Mouse (Mus musculus) MN1 (cell line): ENCODE measurements around the gene Treh.
"Not testable (repeated sequence)": the region's sequence is repeated elsewhere in the genome, so short reads cannot be mapped to it uniquely, and the experiment has no call there.

Source experiments
- DNase-seq: peaks from one replicate; pipeline ENCODE4 v3.0.0-alpha.2; 2016; ENCODE audit warnings: low spot score

The Treh gene

DNA sequence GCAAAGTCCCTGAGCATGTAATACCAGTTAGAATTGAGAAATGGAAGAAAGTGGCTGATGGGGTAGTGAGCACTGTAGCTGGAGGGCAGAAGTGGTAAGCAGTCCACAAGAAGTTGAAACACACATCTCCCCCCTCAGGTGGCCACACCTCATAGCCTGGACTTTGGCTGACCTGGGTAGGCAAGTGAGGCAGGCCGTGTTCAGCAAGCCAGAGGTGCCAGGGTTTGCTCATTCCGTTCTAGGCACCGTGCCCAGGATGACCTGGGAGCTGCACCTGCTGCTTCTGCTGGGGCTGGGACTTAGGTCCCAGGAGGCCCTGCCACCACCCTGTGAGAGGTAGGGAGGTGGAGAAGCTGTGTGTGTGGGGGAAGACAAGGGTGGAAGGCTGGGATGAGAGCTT lies at the start of gene Treh:
Gene Treh, plus strand, starts transcription at position 229 of the 400 bp plus-strand sequence.
- DNase-seq: no peak

DNA sequence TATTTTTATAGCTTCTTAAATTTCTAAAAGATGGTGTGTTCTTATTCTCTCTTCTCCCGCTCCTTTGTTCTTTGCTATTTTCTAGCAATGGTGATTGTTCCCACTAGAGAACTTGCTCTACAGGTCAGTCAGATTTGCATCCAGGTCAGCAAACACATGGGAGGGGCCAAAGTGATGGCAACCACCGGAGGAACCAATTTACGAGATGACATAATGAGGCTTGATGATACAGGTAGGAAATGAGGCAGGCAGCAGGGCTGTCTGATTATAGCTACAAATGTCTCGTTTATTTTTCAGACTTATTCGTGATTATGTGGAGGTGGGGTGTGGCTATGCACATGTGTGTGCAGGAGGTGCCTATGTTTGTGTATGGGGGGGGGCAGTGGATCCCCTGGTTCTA lies 48.6 kb upstream of the Treh start:
- DNase-seq: no peak

- DNase-seq: peak; percentile 15
Observed at GRCm38 (mm10) chr9:44626268-44626667, 46.8 kb upstream of the Treh start.

GRCm38 (mm10) chr9:44637551-44638169 lies 35.4 kb upstream of the Treh start:
- DNase-seq: peak; percentile 89

- DNase-seq: not testable (repeated sequence)
Observed at GRCm38 (mm10) chr9:44638726-44639125, 34.3 kb upstream of the Treh start.

DNA sequence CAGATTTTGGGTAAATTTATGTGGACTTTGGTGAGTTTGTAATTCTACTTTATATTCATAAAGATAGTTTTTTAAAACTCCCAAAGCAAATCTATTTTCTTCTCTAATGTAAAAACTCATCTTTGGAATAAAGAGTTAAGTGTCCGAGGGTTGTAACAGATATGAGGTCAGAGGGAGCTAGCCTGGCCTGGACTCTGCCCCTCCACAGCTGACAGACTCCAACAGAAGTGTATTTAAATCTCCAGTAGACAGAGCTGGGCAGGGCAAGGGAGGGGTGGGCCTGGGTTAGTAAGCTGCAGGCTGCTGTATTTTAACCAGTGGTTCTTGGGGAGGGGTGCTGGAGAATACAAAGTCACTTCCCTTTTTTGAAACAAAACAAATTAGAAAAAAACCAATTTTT lies 33.0 kb upstream of the Treh start:
- not testable (repeated sequence) for DNase-seq

DNA sequence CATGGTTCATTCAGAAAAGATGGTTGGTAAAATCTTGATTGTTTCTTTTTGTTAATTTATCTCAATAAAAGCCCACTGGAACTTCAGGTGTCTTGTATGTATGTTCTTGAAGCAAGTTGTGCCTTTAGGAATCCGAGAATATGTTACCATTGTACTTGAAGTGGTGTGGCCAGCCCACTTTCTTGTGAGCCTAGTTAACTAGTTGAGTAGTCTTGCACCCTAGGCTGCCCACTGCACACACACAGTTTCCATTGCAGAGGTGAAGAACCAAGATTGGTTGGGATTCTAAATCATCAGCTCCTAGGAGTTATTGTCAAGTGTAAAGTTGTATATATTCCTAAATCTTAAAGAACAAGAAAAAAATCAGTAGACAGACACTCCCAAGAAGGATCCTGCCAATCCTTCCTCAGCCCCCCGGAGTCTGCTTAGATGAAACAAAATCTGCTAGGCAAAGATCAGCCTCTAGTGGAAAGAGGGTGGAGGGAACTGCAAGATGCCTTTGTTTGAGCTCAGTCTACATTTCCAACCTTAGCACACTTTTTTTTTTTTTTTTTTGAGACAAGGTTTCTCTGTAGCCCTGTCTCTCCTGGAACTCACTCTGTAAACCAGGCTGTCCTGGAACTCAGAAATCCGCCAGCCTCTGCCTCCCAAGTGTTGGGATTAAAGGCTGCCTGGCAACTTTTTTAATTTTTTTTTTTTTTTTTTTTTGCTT lies 32.2 kb upstream of the Treh start:
- no peak for DNase-seq

- no peak for DNase-seq
Observed at GRCm38 (mm10) chr9:44641616-44642015, 31.4 kb upstream of the Treh start.

DNA sequence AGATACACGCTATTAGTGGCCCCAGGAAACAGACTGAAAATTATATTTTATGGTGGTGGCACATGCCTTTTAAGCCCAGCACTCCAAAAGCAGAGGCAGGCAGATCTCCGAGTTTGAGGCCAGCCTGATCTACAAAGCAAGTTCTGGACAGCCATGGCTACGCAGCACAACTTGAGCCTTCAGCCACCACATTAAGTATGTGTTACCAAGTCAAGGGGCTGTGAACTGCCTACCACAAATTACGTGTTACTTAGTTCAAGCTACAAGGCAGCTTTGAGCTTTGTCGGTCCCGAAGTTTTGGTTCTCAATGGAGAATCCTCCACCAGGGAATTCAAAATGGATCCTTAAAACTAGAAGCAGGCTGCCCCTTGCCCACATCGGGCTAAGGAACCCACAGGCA lies 29.9 kb upstream of the Treh start:
- no peak for DNase-seq

DNA sequence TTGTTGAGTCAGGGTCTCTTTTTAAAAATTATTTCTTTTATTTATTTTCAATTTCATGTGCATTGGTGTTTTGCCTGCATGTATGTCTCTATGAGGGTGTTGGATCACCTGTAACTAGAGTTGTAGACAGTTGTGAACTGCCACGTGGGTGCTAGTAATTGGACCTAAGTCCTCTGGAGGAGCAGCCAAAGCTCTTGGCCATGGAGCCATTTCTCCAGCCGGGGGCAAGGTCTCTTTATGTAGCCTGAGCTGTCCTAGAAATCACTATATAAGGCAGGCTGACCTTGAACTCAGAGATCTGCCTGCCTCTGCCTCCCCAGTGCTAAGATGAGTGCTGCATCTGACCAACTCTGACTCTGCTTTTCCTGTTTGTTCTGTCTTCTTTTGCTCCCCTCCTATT lies 28.8 kb upstream of the Treh start:
- DNase-seq: no peak

DNA sequence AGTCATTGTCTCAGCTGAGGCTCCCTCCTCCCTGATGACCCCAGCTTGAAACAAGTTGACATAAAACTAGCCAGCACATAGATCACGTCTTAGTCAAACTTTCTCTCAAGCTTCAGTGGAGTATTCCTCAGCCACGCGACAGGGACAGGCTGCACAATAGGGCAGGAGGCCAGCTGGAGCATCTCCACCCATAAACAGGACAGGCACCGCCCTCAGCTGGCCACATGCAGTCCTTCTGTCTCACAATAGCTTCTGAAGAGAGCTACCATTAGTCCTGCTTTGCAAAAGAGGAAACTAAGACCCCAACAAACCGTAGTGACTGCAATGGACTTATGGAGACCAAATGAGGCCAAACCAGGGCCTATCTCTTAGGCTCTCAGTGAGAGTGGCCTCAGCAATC lies 27.6 kb upstream of the Treh start:
- DNase-seq: peak; percentile 28

- DNase-seq: peak; percentile 38
Observed at GRCm38 (mm10) chr9:44645924-44646323, 27.1 kb upstream of the Treh start.

DNA sequence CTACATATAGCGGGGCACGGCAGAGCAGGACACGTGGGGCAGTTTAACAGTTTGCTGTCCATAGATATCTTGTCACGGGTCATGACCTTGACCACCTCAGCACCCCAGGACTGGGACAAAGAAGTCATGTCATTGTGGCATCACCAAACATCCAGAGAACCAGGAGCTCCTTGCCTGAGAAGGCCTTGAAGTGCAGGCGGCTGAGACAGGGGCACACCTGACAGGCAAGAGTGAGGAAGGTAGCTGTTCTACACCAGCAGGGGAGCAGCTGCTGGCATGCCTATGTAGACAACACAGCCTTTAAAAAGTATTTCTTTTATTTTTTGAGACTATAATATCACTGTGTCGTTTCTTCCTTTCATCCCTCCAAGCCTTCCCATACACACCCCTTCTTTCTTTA lies 26.7 kb upstream of the Treh start:
- DNase-seq: no peak

DNA sequence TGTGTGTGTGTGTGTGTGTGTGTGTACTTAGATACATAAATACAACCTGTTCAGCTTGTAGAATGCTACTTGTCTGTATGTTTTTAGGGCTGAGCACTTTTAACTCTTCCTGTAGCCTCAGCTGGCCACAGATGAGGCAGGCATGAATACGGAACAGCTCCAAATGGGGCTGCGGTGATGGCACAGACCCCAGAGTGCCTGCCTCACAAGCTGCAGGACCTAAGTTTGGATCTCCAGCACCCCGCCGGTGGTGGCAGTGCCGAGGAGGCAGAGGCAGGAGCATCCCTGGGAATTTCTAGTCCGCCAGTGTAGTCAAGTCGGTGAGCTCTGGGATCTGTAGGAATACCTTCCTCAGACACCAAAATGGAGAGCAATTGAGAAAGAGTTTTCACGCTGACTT lies 26.0 kb upstream of the Treh start:
- DNase-seq: no peak

- DNase-seq: no peak
Observed at GRCm38 (mm10) chr9:44647656-44648055, 25.4 kb upstream of the Treh start.

GRCm38 (mm10) chr9:44648881-44649281 lies 24.2 kb upstream of the Treh start:
- DNase-seq: no peak

GRCm38 (mm10) chr9:44652027-44652426 lies 21.0 kb upstream of the Treh start:
- peak; percentile 68 for DNase-seq

DNA sequence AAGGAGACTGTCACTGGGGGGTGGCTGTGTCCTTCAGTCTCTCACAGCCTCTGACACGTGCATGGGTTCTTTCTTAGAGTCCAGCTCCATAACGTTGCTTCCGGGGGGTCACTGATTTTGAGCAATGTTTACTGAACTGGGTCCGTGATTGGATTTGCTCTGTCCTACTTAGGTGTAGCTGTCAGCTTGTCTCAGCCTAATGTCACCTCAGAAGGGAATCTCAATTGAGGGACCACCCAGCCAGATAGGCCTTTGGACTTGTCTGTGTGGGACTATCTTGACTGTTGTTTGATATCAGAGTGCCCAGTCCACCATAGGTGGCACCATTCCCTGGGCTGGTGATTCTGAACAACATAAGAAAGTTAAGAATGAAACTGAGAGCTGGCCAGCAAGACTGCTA lies 19.1 kb upstream of the Treh start:
- DNase-seq: no peak

- peak; percentile 88 for DNase-seq
Observed at GRCm38 (mm10) chr9:44655098-44656066, 17.7 kb upstream of the Treh start.

DNA sequence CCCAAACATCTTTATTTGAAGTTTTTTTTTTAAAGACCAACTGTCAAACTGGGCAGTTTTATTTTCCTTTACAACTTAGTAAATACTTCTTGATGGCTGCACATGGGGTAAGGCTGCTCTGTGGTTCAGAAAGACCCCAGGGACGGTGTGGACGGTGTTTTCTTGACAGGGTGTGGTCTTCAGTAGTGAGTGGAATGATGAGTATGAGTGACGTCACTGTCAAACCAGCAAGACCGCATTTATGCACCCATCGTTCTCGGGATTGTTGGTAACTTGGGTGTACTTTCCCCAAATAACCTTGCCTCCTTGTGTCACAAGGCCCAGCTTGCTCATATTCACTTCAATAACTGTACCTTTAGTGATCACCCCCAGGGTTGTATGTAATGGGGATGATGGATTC lies 9.3 kb upstream of the Treh start:
- no peak for DNase-seq

GRCm38 (mm10) chr9:44671416-44671815 lies 1.6 kb upstream of the Treh start:
- DNase-seq: no peak

DNA sequence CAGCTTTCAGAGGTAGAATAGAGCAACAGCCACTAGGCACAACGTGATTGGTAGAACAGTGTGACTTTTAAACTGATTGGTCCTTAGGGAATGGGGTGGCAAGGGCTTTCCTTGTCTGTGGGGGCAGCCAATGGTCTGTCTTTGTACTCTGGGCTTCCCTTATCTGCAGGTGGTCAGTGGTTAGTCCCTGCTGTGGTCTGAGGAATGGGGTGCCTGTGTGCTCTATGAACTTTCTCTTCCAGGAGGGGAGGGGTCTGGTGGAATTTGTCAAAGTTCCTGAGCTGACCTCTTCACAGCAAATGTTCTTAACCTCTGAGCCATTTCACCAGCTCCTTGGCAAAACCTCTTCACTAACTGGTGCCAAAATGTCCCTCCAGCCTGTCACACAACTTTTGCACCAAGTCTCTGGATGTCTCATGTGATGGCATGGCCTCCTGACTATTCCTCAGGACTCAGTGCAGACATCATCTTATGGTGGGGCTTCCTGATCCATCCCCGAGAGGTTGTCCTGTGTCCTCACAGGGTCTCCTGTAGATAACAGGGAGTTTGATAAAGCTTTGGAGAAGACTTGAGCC lies 655 bp upstream of the Treh start:
- DNase-seq: no peak
